Mouse (Mus musculus): ENCODE measurements at regions not wholly inside any gene's neighbourhood (a gene's known extent, or its start where the extent isn't known, plus 50 kb on each side); places are given as distances from the start of the nearest gene placed in this dataset.

GRCm38 (mm10) chr11:113191006-113191405 lies 409.0 kb downstream of the Sox9 start:
- TF ChIP-seq CTCF (IDR thresholded peaks at IDR 0.05; ENCODE audit: low read depth, low read length) (no peak), GATA1 (IDR thresholded peaks at IDR 0.05; ENCODE audit: borderline replicate concordance, low read length) (no peak), TAL1 (conservative IDR thresholded peaks at IDR 0.05; ENCODE audit: low read depth, low read length) (no peak), GATA2 (IDR thresholded peaks at IDR 0.05; ENCODE audit: borderline replicate concordance, low read depth, low read length) (no peak), POLR2AphosphoS5 (IDR thresholded peaks at IDR 0.05; ENCODE audit: insufficient replicate concordance, low read depth, low read length) (no peak)

All from G1E (cell line).